Mouse (Mus musculus) CH12.LX (cell line): ENCODE measurements around the gene Trex1. TPM values are rescaled to one million over a fixed set of nuclear protein-coding genes. Genes with fewer than 3 reads are reported as not detected.

ENCODE experiments used
- DNase-seq: peaks from one replicate; pipeline ENCODE4 v3.0.0-alpha.2; 2013; ENCODE audit errors: extremely low read depth
- H3K27ac ChIP-seq: 2 replicates; pipeline ENCODE4 v1.5.1; 2012; ENCODE audit warnings: low read depth, mild to moderate bottlenecking, control low read depth, moderate library complexity; ENCODE audit not compliant: insufficient read depth
- H3K27me3 ChIP-seq: replicated peaks from 2 replicates; pipeline ENCODE3; 2012; ENCODE audit warnings: inconsistent platforms
- H3K36me3 ChIP-seq, 2 experiments: replicated peaks in 1 of 2; 2 replicates each; pipeline versions ENCODE3 to v1.6.1; 2012; ENCODE audit warnings: inconsistent platforms in 1 of 2, low read length in 1 of 2, mild to moderate bottlenecking in 1 of 2, mixed read lengths in 1 of 2, moderate library complexity in 1 of 2; ENCODE audit not compliant: control insufficient read depth in 1 of 2, insufficient read depth in 1 of 2
- H3K4me1 ChIP-seq, 2 experiments: 2 replicates each; pipeline ENCODE4 v1.6.1; 2012; ENCODE audit warnings: inconsistent platforms in 1 of 2, moderate library complexity in 1 of 2; ENCODE audit not compliant: insufficient read depth in 2 of 2, control insufficient read depth in 1 of 2
- H3K4me2 ChIP-seq: 2 replicates; pipeline ENCODE4 v1.6.1; 2012; ENCODE audit warnings: low read depth, mild to moderate bottlenecking, control low read depth; ENCODE audit not compliant: poor library complexity, insufficient read depth, severe bottlenecking
- H3K4me3 ChIP-seq, 3 experiments: fragments of 150-350 bp in 1 of 3; sonication (generic) in 1 of 3; replicated peaks in 1 of 3; 2 replicates each; pipeline versions ENCODE3 to v1.5.1; 2011 to 2012; ENCODE audit warnings: low read depth in 2 of 3, low read length in 2 of 3, mild to moderate bottlenecking in 2 of 3, moderate library complexity in 2 of 3, control low read depth in 1 of 3, improper control_type of control experiment in 1 of 3, inconsistent platforms in 1 of 3, mixed read lengths in 1 of 3; ENCODE audit not compliant: poor library complexity in 1 of 3
- H3K79me2 ChIP-seq: replicated peaks from 2 replicates; pipeline ENCODE4 v1.6.1; 2012; ENCODE audit warnings: mild to moderate bottlenecking, moderate library complexity; ENCODE audit not compliant: control insufficient read depth, poor library complexity, insufficient read depth, severe bottlenecking; ENCODE audit errors: extremely low read depth
- H3K9ac ChIP-seq: 2 replicates; pipeline ENCODE4 v1.6.1; 2012; ENCODE audit warnings: low read depth, mild to moderate bottlenecking, control low read depth, moderate library complexity; ENCODE audit not compliant: insufficient read depth
- H3K9me3 ChIP-seq: replicated peaks from 2 replicates; pipeline ENCODE3; 2012; ENCODE audit warnings: low read length, inconsistent platforms, mixed read lengths
- CHD1 ChIP-seq: IDR thresholded peaks from 2 replicates; pipeline ENCODE4 v1.6.1; 2012; ENCODE audit warnings: low read depth, low read length, improper control_type of control experiment, inconsistent platforms
- CHD2 ChIP-seq: IDR thresholded peaks from 2 replicates; pipeline ENCODE4 v1.6.1; 2011; ENCODE audit warnings: low read length, improper control_type of control experiment
- E2F4 ChIP-seq: IDR thresholded peaks from 2 replicates; pipeline ENCODE4 v1.6.1; 2011; ENCODE audit warnings: low read depth, low read length, improper control_type of control experiment; ENCODE audit not compliant: insufficient replicate concordance
- ETS1 ChIP-seq: conservative IDR thresholded peaks from 2 replicates; pipeline ENCODE4 v1.6.1; 2012; ENCODE audit warnings: low read depth, mild to moderate bottlenecking, inconsistent platforms, low read length, improper control_type of control experiment, moderate library complexity
- JUN ChIP-seq: IDR thresholded peaks from 2 replicates; pipeline ENCODE4 v1.6.1; 2011; ENCODE audit warnings: low read depth, mild to moderate bottlenecking, low read length, improper control_type of control experiment, moderate library complexity; ENCODE audit not compliant: insufficient read depth
- JUND ChIP-seq: conservative IDR thresholded peaks from 2 replicates; pipeline ENCODE4 v1.6.1; 2011; ENCODE audit warnings: low read depth, low read length, improper control_type of control experiment
- KAT2A ChIP-seq: IDR thresholded peaks from 2 replicates; pipeline ENCODE4 v1.6.1; 2012; ENCODE audit warnings: low read length, improper control_type of control experiment, inconsistent platforms; ENCODE audit not compliant: insufficient replicate concordance
- MAX ChIP-seq: IDR thresholded peaks from 2 replicates; pipeline ENCODE4 v1.6.1; 2011; ENCODE audit warnings: low read length, improper control_type of control experiment
- MAZ ChIP-seq: IDR thresholded peaks from 2 replicates; pipeline ENCODE4 v1.6.1; 2012; ENCODE audit warnings: low read depth, mild to moderate bottlenecking, inconsistent platforms, low read length, improper control_type of control experiment, moderate library complexity
- MEF2A ChIP-seq: IDR thresholded peaks from 2 replicates; pipeline ENCODE4 v1.6.1; 2014; ENCODE audit warnings: low read depth, mild to moderate bottlenecking, inconsistent platforms, low read length, improper control_type of control experiment, borderline replicate concordance
- NRF1 ChIP-seq: IDR thresholded peaks from 2 replicates; pipeline ENCODE4 v1.6.1; 2014; ENCODE audit warnings: low read depth, mild to moderate bottlenecking, inconsistent platforms, low read length, improper control_type of control experiment, moderate library complexity
- PAX5 ChIP-seq: IDR thresholded peaks from 2 replicates; pipeline ENCODE4 v1.6.1; 2012; ENCODE audit warnings: low read length, inconsistent platforms, mixed read lengths
- POLR2AphosphoS2 ChIP-seq: IDR thresholded peaks from 2 replicates; pipeline ENCODE4 v1.6.1; 2011; ENCODE audit warnings: low read depth, low read length, improper control_type of control experiment
- RAD21 ChIP-seq: IDR thresholded peaks from 2 replicates; pipeline ENCODE4 v1.6.1; 2011; ENCODE audit warnings: low read depth, mild to moderate bottlenecking, low read length, improper control_type of control experiment, moderate library complexity
- SIN3A ChIP-seq: IDR thresholded peaks from 2 replicates; pipeline ENCODE4 v1.6.1; 2012; ENCODE audit warnings: low read length, improper control_type of control experiment, inconsistent platforms
- TBP ChIP-seq: conservative IDR thresholded peaks from 2 replicates; pipeline ENCODE4 v1.6.1; 2011; ENCODE audit warnings: low read depth, low read length, improper control_type of control experiment
- USF1 ChIP-seq: IDR thresholded peaks from 2 replicates; pipeline ENCODE4 v1.6.1; 2014; ENCODE audit warnings: low read depth, mild to moderate bottlenecking, inconsistent platforms, low read length, improper control_type of control experiment
- ZMIZ1 ChIP-seq: IDR thresholded peaks from 2 replicates; pipeline ENCODE4 v1.6.1; 2012; ENCODE audit warnings: low read depth, mild to moderate bottlenecking, inconsistent platforms, low read length, improper control_type of control experiment
- ZNF384 ChIP-seq: IDR thresholded peaks from 2 replicates; pipeline ENCODE4 v1.6.1; 2012; ENCODE audit warnings: low read depth, low read length, improper control_type of control experiment, inconsistent platforms
- dilution Hi-C: fragments of 300-500 bp; cut with MboI; formaldehyde crosslinking; loops from 2 replicates; pipeline ENCODE4 v1.14.3; 2020; ENCODE audit warnings: low sequenced_read_pairs; ENCODE audit not compliant: extremely low pct_unique_long_range_greater_than_20kb, extremely low pct_ligation_motif_present
- in situ Hi-C: fragments of 300-500 bp; cut with MboI; formaldehyde crosslinking; loops from 3 replicates; pipeline ENCODE4 v1.14.3; 2019; ENCODE audit warnings: low sequenced_read_pairs, low pct_ligation_motif_present, low pct_unique_long_range_greater_than_20kb, mixed read lengths
- polyA plus RNA-seq: library from polyadenylated mRNA; unstranded; fragments of >175 nt; gene quantifications from 2 replicates; pipeline ENCODE4 v1.2.1, GENCODE M21; 2012; ENCODE audit warnings: low read depth; ENCODE audit not compliant: insufficient read length
- total RNA-seq, 2 experiments: library from RNA; depleted of rRNA; stranded (reverse); fragments of 300-350 nt in 1 of 2; fragments of >200 nt in 1 of 2; gene quantifications; 2 replicates each; pipeline ENCODE4 v1.2.3; 2012 to 2014

Trex1 gene
- total and polyA plus RNA-seq, 3 experiments: 20.8 to 22.9 (median 21.1) TPM

- Histone ChIP-seq H3K79me2 (no peaks in the 10 kb centered on the region), H3K9ac (no peak overlapping the region), H3K4me3 (no peak overlapping the region), H3K4me1 (no peaks in the 10 kb centered on the region), H3K36me3 (no peaks in the 10 kb centered on the region), H3K27ac (no peak overlapping the region), H3K4me2 (no peak overlapping the region), H3K27me3 (peaks cover 95% of the 10 kb centered on the region), H3K9me3 (no peaks in the 10 kb centered on the region)
- TF ChIP-seq CHD2 (no peak), ETS1 (no peak), SIN3A (no peak), ZMIZ1 (no peak), PAX5 (no peak), USF1 (no peak)
- dilution Hi-C loops: no loop called here
- DNase-seq: no peak
- in situ Hi-C loops: no loop called here
These were observed 45.5 kb upstream of the Trex1 start for GRCm38 (mm10) chr9:109105011-109105410.

GRCm38 (mm10) chr9:109104083-109104482 is 44.5 kb upstream of the Trex1 start:
- H3K27me3 ChIP-seq: peaks cover 95% of the 10 kb centered on the region
- H3K4me1 ChIP-seq: no peaks in the 10 kb centered on the region
- no peak overlapping the region for H3K4me3 ChIP-seq
- in situ Hi-C loops: no loop called here
- H3K9ac ChIP-seq: no peak overlapping the region
- dilution Hi-C loops: no loop called here
- TF ChIP-seq ZMIZ1 (no peak), NRF1 (no peak), CHD1 (no peak), JUND (no peak), JUN (no peak), E2F4 (no peak), ETS1 (no peak), KAT2A (no peak), TBP (no peak), MAX (no peak), MAZ (no peak), MEF2A (no peak), POLR2AphosphoS2 (no peak), ZNF384 (no peak), RAD21 (no peak)
- no peaks in the 10 kb centered on the region for H3K79me2 ChIP-seq
- no peak overlapping the region for H3K27ac ChIP-seq
- no peaks in the 10 kb centered on the region for H3K36me3 ChIP-seq
- no peak overlapping the region for H3K4me2 ChIP-seq
- no peak for DNase-seq
- H3K9me3 ChIP-seq: no peaks in the 10 kb centered on the region
